19 mouse cellular contexts compared by ENCODE assay signal in the genomic region with DNA sequence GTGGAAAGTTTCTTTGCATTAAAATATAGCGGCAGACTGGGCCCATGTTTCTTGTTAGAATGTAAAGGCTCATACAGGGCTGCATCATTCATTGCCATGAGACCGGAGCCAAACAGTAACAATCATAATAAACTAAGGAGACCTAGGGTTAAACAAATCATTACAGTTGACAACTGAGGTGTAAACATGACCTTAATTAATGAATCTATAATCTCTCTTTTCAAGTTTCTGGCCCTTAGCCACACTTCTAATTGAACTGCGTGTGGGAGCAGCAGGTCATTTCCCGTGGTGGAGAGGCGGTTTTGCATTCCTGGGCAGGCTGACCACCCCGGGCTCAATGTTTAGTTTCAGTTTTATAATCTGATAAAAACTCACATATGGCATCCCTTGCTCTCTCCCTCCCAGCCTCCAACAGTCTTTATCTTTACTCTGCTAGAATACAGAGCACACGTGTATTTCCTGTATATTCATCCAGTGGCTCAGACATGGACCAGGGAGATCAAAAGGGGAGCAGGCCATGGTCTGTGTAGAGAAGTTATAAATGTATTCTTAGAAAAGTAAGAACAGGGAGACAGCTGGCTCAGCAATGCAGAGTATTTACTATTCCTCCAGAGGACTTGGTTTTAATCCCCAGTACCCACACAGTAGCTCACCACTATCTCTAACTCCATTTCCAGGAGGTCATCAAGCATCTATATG.
DNase-seq lines count a peak whose midpoint lies in the region; ATAC-seq and TF ChIP-seq lines count a peak whose summit lies in the region.
"Had no signal": no experiment of that assay in that cellular context is flagged by ENCODE, and none has a peak within 500 bp of the region (broad histone marks: within the 10 kb centered on the region; RNA-seq: fewer than 3 reads in every experiment).

No protein-coding gene starts in this region.

- H3K4me1 ChIP-seq in lung, embryonic 14.5 days (ENCODE audit: insufficient read depth) = no peaks in the 10 kb centered on the region
- H3K4me1 ChIP-seq in lung, adult 2 months (ENCODE audit: control insufficient read depth, insufficient read depth, low read length) = no peaks in the 10 kb centered on the region
- no peaks in the 10 kb centered on the region for H3K4me1 ChIP-seq in intestine, embryonic 15.5 days (replicated peaks)
- H3K4me1 ChIP-seq: embryonic facial prominence, embryonic 10.5 days; liver, embryonic 13.5 days had no signal

- H3K27ac ChIP-seq in lung, embryonic 14.5 days (ENCODE audit: low read depth) = no peak overlapping the region
- no peak overlapping the region for H3K27ac ChIP-seq in intestine, embryonic 15.5 days
- H3K27ac ChIP-seq: embryonic facial prominence, embryonic 10.5 days; forebrain, embryonic 13.5 days; hindbrain, embryonic 15.5 days; liver, embryonic 13.5 days; neural tube, embryonic 13.5 days had no signal

- ATAC-seq in lung, embryonic 14.5 days (ENCODE audit: insufficient read depth) = peak; percentile 52; the same call in 1 of the 2 replicates
- peak; percentile 56; the same call in 1 of the 2 replicates for ATAC-seq in intestine, embryonic 15.5 days
- ATAC-seq: CD4-positive, CD25-positive, alpha-beta regulatory T cell, adult 4 months; forebrain, embryonic 13.5 days had no signal

- no peak for TF ChIP-seq CTCF in lung, embryonic 14.5 days (IDR thresholded peaks at IDR 0.05; ENCODE audit: low read depth)
- TF ChIP-seq CTCF in lung, adult 2 months (IDR thresholded peaks at IDR 0.05; ENCODE audit: insufficient read depth, low read length) = no peak

- H3K9ac ChIP-seq in lung, embryonic 14.5 days = no peak overlapping the region
- no peak overlapping the region for H3K9ac ChIP-seq in intestine, embryonic 15.5 days
- H3K9ac ChIP-seq: forebrain, embryonic 13.5 days; hindbrain, embryonic 15.5 days; liver, embryonic 13.5 days; neural tube, embryonic 13.5 days had no signal

- no peak for TF ChIP-seq POLR2A in lung, adult 2 months (IDR thresholded peaks at IDR 0.05; ENCODE audit: borderline replicate concordance, extremely low read depth, low read depth, low read length)

- no peaks in the 10 kb centered on the region for H3K9me3 ChIP-seq in lung, embryonic 14.5 days (ENCODE audit: low read depth, low read length)
- H3K9me3 ChIP-seq in intestine, embryonic 15.5 days = no peaks in the 10 kb centered on the region
- H3K9me3 ChIP-seq: embryonic facial prominence, embryonic 10.5 days; forebrain, embryonic 13.5 days; hindbrain, embryonic 15.5 days; liver, embryonic 13.5 days; neural tube, embryonic 13.5 days had no signal

- no peaks in the 10 kb centered on the region for H3K36me3 ChIP-seq in lung, embryonic 14.5 days (ENCODE audit: insufficient read depth)
- H3K36me3 ChIP-seq in intestine, embryonic 15.5 days = no peaks in the 10 kb centered on the region
- H3K36me3 ChIP-seq: embryonic facial prominence, embryonic 10.5 days; G1E; hindbrain, embryonic 15.5 days; liver, embryonic 13.5 days; neural tube, embryonic 13.5 days had no signal

- H3K27me3 ChIP-seq in lung, embryonic 14.5 days (ENCODE audit: insufficient read depth, low read length) = peaks cover 4% of the 10 kb centered on the region; the same call in 1 of the 2 replicates
- H3K27me3 ChIP-seq in intestine, embryonic 15.5 days (replicated peaks) = no peaks in the 10 kb centered on the region
- H3K27me3 ChIP-seq: hindbrain, embryonic 15.5 days; liver, embryonic 13.5 days; neural tube, embryonic 13.5 days had no signal

- no peak overlapping the region for H3K4me2 ChIP-seq in lung, embryonic 14.5 days
- H3K4me2 ChIP-seq in intestine, embryonic 15.5 days (replicated peaks) = no peak overlapping the region
- H3K4me2 ChIP-seq: forebrain, embryonic 13.5 days; heart, embryonic 11.5 days; hindbrain, embryonic 15.5 days; liver, embryonic 13.5 days; neural tube, embryonic 13.5 days had no signal

- H3K4me3 ChIP-seq in lung, embryonic 14.5 days (ENCODE audit: low read depth, low read length) = no peak overlapping the region
- H3K4me3 ChIP-seq in lung, adult 2 months (replicated peaks; ENCODE audit: extremely low read depth, low read depth, low read length) = no peak overlapping the region
- no peak overlapping the region for H3K4me3 ChIP-seq in intestine, embryonic 15.5 days (replicated peaks)
- H3K4me3 ChIP-seq: embryonic facial prominence, embryonic 10.5 days; forebrain, embryonic 13.5 days; hindbrain, embryonic 15.5 days; layer of hippocampus, adult 2 months; liver, embryonic 13.5 days; neural tube, embryonic 13.5 days had no signal

- WGBS in lung, embryonic 14.5 days = 14% methylated on average over 7 of the region's 7 CpGs
- 22% methylated on average over 7 of the region's 7 CpGs for WGBS in lung, adult 2 months
- 21% methylated on average over 7 of the region's 7 CpGs for whole genome bisulfite sequencing in intestine, embryonic 15.5 days

- DNase-seq in lung, embryonic 14.5 days = peak; percentile 71
- no peak for DNase-seq in lung, adult 2 months
- DNase-seq in NIH3T3 (ENCODE audit: low read depth) = peak; percentile 8
- peak; percentile 43 for DNase-seq in retina, embryonic 14.5 days (ENCODE audit: low spot score)
- no peak for DNase-seq in right cerebral cortex, postnatal 14 days
- DNase-seq in natural killer cell, adult 2 months (ENCODE audit: low spot score in 2 of 2) = no peak
- DNase-seq in urinary bladder, adult 2 months (ENCODE audit: low spot score) = no peak
- DNase-seq: adrenal gland, adult 2 months; cerebellum, postnatal 25 days; liver, embryonic 13.5 days had no signal

Comparison
In these comparisons a context has a peak if more than half of its experiments do, and no peak if none do; other contexts are left out.
1. DNase-seq: peak in lung, embryonic 14.5 days (single experiment), NIH3T3 (single experiment) and retina, embryonic 14.5 days (single experiment); none in lung, adult 2 months (single experiment), right cerebral cortex, postnatal 14 days (single experiment), natural killer cell, adult 2 months (0 of 2) and urinary bladder, adult 2 months (single experiment).